Mouse (Mus musculus): ENCODE results near the gene Olfr718-ps1.

DNA sequence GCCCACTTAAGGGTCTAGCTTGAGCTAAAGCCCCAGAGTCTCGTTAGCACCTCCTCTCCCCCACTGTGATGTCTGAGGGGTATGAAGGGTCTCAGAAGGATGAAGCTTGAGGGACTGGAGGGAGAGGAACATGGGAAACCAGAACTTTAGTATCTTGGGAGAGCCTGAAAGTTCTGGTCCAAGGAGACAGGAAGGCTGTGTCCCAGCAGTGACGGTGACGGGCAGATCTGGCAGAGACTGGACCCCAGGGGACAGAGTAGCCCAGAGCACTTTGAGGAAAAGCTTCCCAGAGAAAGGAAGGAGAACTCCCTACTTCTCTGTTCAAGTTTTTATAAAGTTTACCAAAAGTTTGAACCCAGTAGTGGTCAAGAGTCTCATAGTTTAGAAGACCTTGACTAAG is at the start of gene Olfr718-ps1:
- TF ChIP-seq POLR2A (IDR thresholded peaks at IDR 0.05; ENCODE audit: low read depth, low read length) (no peak), CTCF (conservative IDR thresholded peaks at IDR 0.05; ENCODE audit: insufficient read depth, insufficient read length, low read depth, low read length) (no peak)

Data from kidney, adult 2 months (tissue).